Mouse (Mus musculus): ENCODE measurements around the gene Satb2. TPM values are rescaled to one million over a fixed set of nuclear protein-coding genes. Genes with fewer than 3 reads are reported as not detected.

The Satb2 gene
- polyA plus RNA-seq, 1 experiment from 2014 or later: 0.04 TPM

DNA sequence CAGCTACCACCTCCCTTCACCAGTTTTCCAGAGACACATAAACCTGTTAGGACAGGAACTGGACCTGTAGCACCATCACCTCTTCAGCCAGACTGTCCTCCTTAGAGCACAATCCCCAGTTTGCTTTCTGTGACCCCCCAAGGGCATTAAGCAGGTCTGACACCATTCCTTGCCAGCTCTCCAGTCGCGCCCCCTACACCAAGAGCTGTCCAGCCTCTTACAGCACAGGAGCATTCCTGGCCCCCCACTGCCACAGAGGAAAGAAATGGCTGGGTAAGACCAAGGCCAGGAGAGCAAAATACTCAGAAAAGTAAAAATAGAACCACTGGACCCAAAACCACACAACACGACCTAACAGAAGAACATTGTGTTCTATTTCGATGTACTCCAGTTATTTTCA lies 48.4 kb downstream of the Satb2 start:
- no peak overlapping the region for H3K4me2 ChIP-seq (ENCODE audit: low read depth, low read length)
- no peaks in the 10 kb centered on the region for H3K9me3 ChIP-seq (replicated peaks; ENCODE audit: control insufficient read depth, low read length)
- no peak overlapping the region for H3K27ac ChIP-seq (ENCODE audit: low read length)
- no peaks in the 10 kb centered on the region for H3K36me3 ChIP-seq (ENCODE audit: control insufficient read depth, insufficient read depth)
- ATAC-seq (ENCODE audit: low read depth): no peak
- H3K4me3 ChIP-seq (ENCODE audit: low read depth, low read length): no peak overlapping the region
- H3K4me1 ChIP-seq (ENCODE audit: control insufficient read depth, low read depth, low read length): no peaks in the 10 kb centered on the region
- H3K27me3 ChIP-seq (ENCODE audit: control insufficient read depth, insufficient read depth, low read depth, low read length): no peaks in the 10 kb centered on the region
- WGBS (ENCODE audit: insufficient replicate concordance): 57% methylated on average over 4 of the region's 4 CpGs
- H3K9ac ChIP-seq (ENCODE audit: low read depth, low read length): no peak overlapping the region

DNA sequence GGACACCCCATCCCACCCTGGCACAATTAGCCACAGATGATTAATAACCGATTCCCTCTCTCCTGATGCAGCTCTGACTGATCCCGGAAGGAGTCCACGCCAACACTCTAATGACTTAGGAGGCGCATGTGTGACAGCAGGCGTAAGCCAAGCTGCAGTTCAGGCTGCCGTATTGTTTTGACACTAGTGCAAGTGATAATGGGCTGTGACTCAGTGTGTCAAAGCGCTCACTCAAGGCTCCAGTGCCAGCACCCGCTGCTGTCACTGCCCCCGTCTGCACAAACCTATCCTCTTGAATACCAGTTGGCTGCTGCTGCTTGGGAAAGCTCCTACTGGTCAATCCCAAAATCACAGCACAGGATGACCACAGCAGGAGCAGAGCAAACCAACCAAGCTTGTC lies 49.7 kb downstream of the Satb2 start:
- H3K4me1 ChIP-seq (ENCODE audit: control insufficient read depth, low read depth, low read length): no peaks in the 10 kb centered on the region
- ATAC-seq (ENCODE audit: low read depth): no peak
- no peak overlapping the region for H3K9ac ChIP-seq (ENCODE audit: low read depth, low read length)
- no peaks in the 10 kb centered on the region for H3K36me3 ChIP-seq (ENCODE audit: control insufficient read depth, insufficient read depth)
- H3K4me2 ChIP-seq (ENCODE audit: low read depth, low read length): no peak overlapping the region
- no peak overlapping the region for H3K4me3 ChIP-seq (ENCODE audit: low read depth, low read length)
- no peaks in the 10 kb centered on the region for H3K9me3 ChIP-seq (replicated peaks; ENCODE audit: control insufficient read depth, low read length)
- H3K27ac ChIP-seq (ENCODE audit: low read length): no peak overlapping the region
- no peaks in the 10 kb centered on the region for H3K27me3 ChIP-seq (ENCODE audit: control insufficient read depth, insufficient read depth, low read depth, low read length)
- WGBS (ENCODE audit: insufficient replicate concordance): 65% methylated on average over 9 of the region's 9 CpGs

DNA sequence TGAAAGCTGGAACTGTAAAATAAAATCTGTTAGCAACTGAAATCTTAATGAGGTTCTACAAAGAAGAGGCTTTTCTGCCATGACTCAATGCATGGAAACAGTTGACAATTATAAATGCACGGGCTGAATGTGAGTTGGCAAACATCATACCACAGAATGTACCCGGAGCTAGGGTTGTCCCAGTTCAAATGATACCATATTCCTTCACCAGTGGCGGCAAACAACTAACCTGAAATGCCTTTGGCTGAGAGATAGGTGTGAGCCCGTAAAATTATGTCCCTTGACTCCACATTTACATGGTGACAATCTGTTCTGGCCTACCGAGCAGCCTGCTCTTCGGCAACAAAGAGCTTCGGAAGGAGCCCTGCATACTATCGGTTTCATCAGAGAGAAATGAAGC lies 58.0 kb downstream of the Satb2 start:
- no peaks in the 10 kb centered on the region for H3K36me3 ChIP-seq (ENCODE audit: control insufficient read depth, insufficient read depth)
- no peaks in the 10 kb centered on the region for H3K9me3 ChIP-seq (replicated peaks; ENCODE audit: control insufficient read depth, low read length)
- 74% methylated on average over 8 of the region's 8 CpGs for WGBS (ENCODE audit: insufficient replicate concordance)
- H3K4me1 ChIP-seq (ENCODE audit: control insufficient read depth, low read depth, low read length): no peaks in the 10 kb centered on the region
- ATAC-seq (ENCODE audit: low read depth): no peak
- no peak overlapping the region for H3K4me2 ChIP-seq (ENCODE audit: low read depth, low read length)
- no peak overlapping the region for H3K27ac ChIP-seq (ENCODE audit: low read length)
- no peaks in the 10 kb centered on the region for H3K27me3 ChIP-seq (ENCODE audit: control insufficient read depth, insufficient read depth, low read depth, low read length)
- no peak overlapping the region for H3K9ac ChIP-seq (ENCODE audit: low read depth, low read length)
- H3K4me3 ChIP-seq (ENCODE audit: low read depth, low read length): no peak overlapping the region

DNA sequence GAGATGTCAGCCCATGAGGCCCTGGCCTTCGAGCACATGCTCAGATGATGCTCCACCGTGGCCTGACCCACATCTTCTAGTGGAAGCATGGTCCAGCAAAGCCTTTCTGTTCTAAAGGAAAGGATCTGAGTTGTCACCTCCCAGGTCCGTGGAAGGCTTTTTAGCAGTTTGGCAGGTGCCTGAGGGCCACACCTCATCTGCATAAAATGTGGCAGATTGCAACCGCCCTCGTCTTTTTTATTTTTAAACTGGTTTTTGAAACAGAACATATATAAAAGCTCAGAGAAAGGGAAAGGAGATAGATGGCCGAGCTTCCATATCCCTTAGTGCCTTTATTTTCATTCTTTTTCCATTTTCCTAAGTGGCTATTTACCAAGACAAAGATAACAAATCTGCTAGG lies 64.2 kb downstream of the Satb2 start:
- Histone ChIP-seq H3K27me3 (ENCODE audit: control insufficient read depth, insufficient read depth, low read depth, low read length) (no peaks in the 10 kb centered on the region), H3K9me3 (replicated peaks; ENCODE audit: control insufficient read depth, low read length) (no peaks in the 10 kb centered on the region), H3K9ac (ENCODE audit: low read depth, low read length) (no peak overlapping the region), H3K36me3 (ENCODE audit: control insufficient read depth, insufficient read depth) (no peaks in the 10 kb centered on the region), H3K4me3 (ENCODE audit: low read depth, low read length) (no peak overlapping the region), H3K4me2 (ENCODE audit: low read depth, low read length) (no peak overlapping the region), H3K4me1 (ENCODE audit: control insufficient read depth, low read depth, low read length) (no peaks in the 10 kb centered on the region), H3K27ac (ENCODE audit: low read length) (no peak overlapping the region)
- WGBS (ENCODE audit: insufficient replicate concordance): 54% methylated on average over 6 of the region's 6 CpGs
- no peak for ATAC-seq (ENCODE audit: low read depth)

DNA sequence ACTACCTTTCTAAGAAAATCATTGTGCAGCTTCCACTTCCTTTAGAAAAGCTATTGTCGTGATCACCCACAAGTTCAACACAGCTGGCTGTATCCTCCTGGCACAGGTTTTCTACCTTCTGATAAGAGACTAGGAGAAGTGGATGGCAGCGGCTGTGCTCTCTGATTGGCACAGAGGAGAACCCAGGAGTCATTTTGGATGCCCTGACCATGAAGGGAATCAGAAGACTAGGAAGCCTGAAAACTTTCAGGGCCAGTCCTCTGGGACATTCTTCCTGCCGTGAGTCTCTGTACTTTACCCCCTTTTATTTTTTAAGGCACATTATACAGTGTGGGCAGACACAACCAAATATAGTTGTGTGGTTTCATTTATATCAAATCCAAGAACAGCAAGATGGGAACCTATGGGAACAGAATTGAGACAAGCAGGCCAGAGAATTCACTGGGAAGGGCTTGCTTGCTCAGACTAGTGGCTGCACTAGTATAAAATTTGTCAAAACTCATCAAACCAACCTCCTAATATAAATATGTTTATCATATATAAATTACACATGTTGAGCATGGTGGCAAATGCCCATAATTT lies 77.7 kb downstream of the Satb2 start:
- Histone ChIP-seq H3K36me3 (ENCODE audit: control insufficient read depth, insufficient read depth) (no peaks in the 10 kb centered on the region), H3K9ac (ENCODE audit: low read depth, low read length) (no peak overlapping the region), H3K9me3 (replicated peaks; ENCODE audit: control insufficient read depth, low read length) (no peaks in the 10 kb centered on the region), H3K4me3 (ENCODE audit: low read depth, low read length) (no peak overlapping the region), H3K27ac (ENCODE audit: low read length) (no peak overlapping the region), H3K4me1 (ENCODE audit: control insufficient read depth, low read depth, low read length) (no peaks in the 10 kb centered on the region), H3K4me2 (ENCODE audit: low read depth, low read length) (no peak overlapping the region), H3K27me3 (ENCODE audit: control insufficient read depth, insufficient read depth, low read depth, low read length) (no peaks in the 10 kb centered on the region)
- ATAC-seq (ENCODE audit: low read depth): no peak
- WGBS (ENCODE audit: insufficient replicate concordance): 61% methylated on average over 3 of the region's 3 CpGs

DNA sequence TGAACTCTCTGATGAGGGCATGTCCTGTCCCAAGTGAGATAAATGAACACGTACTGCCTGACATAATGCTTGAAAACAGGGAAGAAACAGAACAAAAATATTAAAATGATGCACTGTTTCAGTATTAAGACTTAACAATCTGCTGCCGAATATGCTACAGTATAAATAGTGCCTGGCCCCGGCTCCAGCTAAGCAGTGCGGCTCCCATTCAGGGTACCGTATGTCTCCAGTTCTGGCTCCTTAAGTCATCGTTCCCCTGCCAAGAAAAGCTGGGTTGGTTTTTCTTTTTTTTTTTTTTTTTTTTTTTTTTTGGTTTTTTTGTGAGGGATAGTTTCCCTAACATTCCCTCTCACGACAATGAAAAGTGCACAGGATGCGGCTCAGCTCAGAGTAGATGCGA lies 78.3 kb downstream of the Satb2 start:
- ATAC-seq (ENCODE audit: low read depth): no peak
- H3K9me3 ChIP-seq (replicated peaks; ENCODE audit: control insufficient read depth, low read length): no peaks in the 10 kb centered on the region
- H3K4me1 ChIP-seq (ENCODE audit: control insufficient read depth, low read depth, low read length): no peaks in the 10 kb centered on the region
- 66% methylated on average over 9 of the region's 9 CpGs for WGBS (ENCODE audit: insufficient replicate concordance)
- no peaks in the 10 kb centered on the region for H3K36me3 ChIP-seq (ENCODE audit: control insufficient read depth, insufficient read depth)
- H3K27me3 ChIP-seq (ENCODE audit: control insufficient read depth, insufficient read depth, low read depth, low read length): no peaks in the 10 kb centered on the region
- no peak overlapping the region for H3K9ac ChIP-seq (ENCODE audit: low read depth, low read length)
- no peak overlapping the region for H3K4me3 ChIP-seq (ENCODE audit: low read depth, low read length)
- H3K27ac ChIP-seq (ENCODE audit: low read length): no peak overlapping the region
- no peak overlapping the region for H3K4me2 ChIP-seq (ENCODE audit: low read depth, low read length)

DNA sequence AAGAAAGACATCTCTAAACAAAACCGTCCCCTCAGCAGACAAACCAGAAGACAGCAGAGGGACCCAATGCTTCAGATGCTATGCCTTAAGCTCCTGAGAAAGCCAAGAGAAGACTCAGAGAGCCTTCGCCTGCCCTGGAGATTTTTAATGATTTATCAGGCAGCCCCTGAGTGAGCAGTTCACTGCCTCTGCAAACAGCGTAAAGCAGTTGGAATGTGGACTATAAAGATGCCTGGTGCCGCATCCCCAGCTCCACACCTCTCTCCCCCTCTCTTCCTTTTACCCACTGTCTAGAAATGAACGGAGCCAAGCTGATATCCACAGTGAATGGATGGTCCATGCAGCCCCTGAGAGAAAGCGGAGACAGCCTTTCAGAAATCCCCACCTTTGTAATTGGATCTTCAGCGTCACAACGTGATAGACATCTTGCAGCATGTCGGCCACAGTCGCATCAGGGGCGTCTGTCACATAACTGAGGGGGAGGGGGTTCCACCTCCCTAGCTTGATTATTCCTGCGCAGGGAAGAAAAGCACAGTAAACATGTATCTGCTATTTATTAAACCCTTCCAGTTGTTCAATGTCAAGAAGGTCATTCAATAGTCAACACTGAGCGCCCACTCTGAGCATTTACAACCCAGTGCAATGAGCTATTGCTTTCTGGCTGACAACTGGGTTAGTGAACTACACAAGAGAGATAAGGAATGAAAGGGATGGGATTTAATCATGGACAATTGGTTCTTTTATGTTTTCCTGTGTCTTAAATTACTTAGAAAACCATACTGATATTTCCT lies 79.6 kb downstream of the Satb2 start:
- H3K4me2 ChIP-seq (ENCODE audit: low read depth, low read length): no peak overlapping the region
- no peak overlapping the region for H3K4me3 ChIP-seq (ENCODE audit: low read depth, low read length)
- H3K36me3 ChIP-seq (ENCODE audit: control insufficient read depth, insufficient read depth): no peaks in the 10 kb centered on the region
- no peak for ATAC-seq (ENCODE audit: low read depth)
- no peaks in the 10 kb centered on the region for H3K27me3 ChIP-seq (ENCODE audit: control insufficient read depth, insufficient read depth, low read depth, low read length)
- no peaks in the 10 kb centered on the region for H3K9me3 ChIP-seq (replicated peaks; ENCODE audit: control insufficient read depth, low read length)
- no peaks in the 10 kb centered on the region for H3K4me1 ChIP-seq (ENCODE audit: control insufficient read depth, low read depth, low read length)
- WGBS (ENCODE audit: insufficient replicate concordance): 57% methylated on average over 13 of the region's 13 CpGs
- H3K27ac ChIP-seq (ENCODE audit: low read length): no peak overlapping the region
- no peak overlapping the region for H3K9ac ChIP-seq (ENCODE audit: low read depth, low read length)

DNA sequence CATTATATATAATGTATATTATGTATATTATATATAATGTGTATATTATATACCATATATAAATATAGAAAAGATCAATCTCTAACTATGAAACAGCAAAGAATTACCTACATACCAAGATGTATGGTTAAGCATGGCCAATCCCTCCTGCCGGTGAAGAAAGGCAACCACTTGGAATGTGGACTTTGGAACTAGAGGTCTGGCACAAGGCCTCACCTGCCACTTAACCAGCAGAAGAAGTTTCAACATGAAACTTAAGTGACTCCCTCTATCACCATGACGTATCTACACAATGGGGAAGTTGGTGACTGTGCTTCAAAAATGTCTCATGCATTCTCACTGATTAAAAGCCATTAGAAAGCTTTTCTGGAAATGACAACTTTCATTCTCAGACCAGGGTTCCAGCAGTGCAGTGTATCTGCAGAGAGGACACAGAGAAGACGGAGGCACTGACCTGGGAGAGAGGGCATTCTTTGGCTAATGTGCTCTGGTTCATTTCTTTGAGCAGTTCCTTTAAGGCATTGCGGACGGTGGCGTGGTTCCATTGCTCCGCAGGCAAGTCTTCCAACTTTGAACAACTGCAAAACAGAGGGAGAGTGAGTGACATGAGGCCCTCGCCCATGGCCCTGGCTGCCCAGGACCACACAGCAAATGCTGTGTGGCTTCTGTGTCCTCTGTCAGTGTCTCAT lies 80.8 kb downstream of the Satb2 start:
- H3K9ac ChIP-seq (ENCODE audit: low read depth, low read length): no peak overlapping the region
- ATAC-seq (ENCODE audit: low read depth): no peak
- H3K27me3 ChIP-seq (ENCODE audit: control insufficient read depth, insufficient read depth, low read depth, low read length): no peaks in the 10 kb centered on the region
- no peaks in the 10 kb centered on the region for H3K4me1 ChIP-seq (ENCODE audit: control insufficient read depth, low read depth, low read length)
- H3K27ac ChIP-seq (ENCODE audit: low read length): no peak overlapping the region
- 68% methylated on average over 8 of the region's 8 CpGs for WGBS (ENCODE audit: insufficient replicate concordance)
- H3K4me2 ChIP-seq (ENCODE audit: low read depth, low read length): no peak overlapping the region
- no peaks in the 10 kb centered on the region for H3K36me3 ChIP-seq (ENCODE audit: control insufficient read depth, insufficient read depth)
- no peaks in the 10 kb centered on the region for H3K9me3 ChIP-seq (replicated peaks; ENCODE audit: control insufficient read depth, low read length)
- no peak overlapping the region for H3K4me3 ChIP-seq (ENCODE audit: low read depth, low read length)

DNA sequence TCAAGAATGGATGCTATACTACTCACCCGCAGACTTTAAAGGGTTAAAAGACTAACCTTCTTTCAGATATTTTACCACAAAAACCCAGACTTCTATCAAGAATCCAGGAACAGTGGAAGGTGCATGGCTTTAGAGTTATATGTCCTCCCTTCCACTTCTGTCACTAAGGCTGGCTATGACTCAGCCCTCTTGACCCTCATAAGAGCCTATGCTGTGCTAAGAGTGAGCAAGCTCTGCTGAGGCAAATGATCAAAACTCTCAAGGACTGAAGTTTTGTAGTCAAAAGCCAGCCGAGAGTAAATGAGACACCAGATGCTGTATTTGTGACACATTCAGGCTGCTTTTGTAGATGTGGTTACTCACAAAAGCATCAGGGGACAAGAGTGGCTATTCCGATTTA lies 81.8 kb downstream of the Satb2 start:
- Histone ChIP-seq H3K4me3 (ENCODE audit: low read depth, low read length) (no peak overlapping the region), H3K27me3 (ENCODE audit: control insufficient read depth, insufficient read depth, low read depth, low read length) (no peaks in the 10 kb centered on the region), H3K27ac (ENCODE audit: low read length) (no peak overlapping the region), H3K36me3 (ENCODE audit: control insufficient read depth, insufficient read depth) (no peaks in the 10 kb centered on the region), H3K9ac (ENCODE audit: low read depth, low read length) (no peak overlapping the region), H3K4me1 (ENCODE audit: control insufficient read depth, low read depth, low read length) (no peaks in the 10 kb centered on the region), H3K4me2 (ENCODE audit: low read depth, low read length) (no peak overlapping the region), H3K9me3 (replicated peaks; ENCODE audit: control insufficient read depth, low read length) (no peaks in the 10 kb centered on the region)
- ATAC-seq (ENCODE audit: low read depth): no peak
- WGBS (ENCODE audit: insufficient replicate concordance): 67% methylated on average over 3 of the region's 3 CpGs

Data from liver, embryonic 16.5 days (tissue).